Mouse (Mus musculus): ENCODE results near the gene Fkbpl. TPM values are rescaled to one million over a fixed set of nuclear protein-coding genes. Genes with fewer than 3 reads are reported as not detected.

Fkbpl gene
- polyA plus RNA-seq, 1 experiment from 2014 or later = 22.5 TPM

DNA sequence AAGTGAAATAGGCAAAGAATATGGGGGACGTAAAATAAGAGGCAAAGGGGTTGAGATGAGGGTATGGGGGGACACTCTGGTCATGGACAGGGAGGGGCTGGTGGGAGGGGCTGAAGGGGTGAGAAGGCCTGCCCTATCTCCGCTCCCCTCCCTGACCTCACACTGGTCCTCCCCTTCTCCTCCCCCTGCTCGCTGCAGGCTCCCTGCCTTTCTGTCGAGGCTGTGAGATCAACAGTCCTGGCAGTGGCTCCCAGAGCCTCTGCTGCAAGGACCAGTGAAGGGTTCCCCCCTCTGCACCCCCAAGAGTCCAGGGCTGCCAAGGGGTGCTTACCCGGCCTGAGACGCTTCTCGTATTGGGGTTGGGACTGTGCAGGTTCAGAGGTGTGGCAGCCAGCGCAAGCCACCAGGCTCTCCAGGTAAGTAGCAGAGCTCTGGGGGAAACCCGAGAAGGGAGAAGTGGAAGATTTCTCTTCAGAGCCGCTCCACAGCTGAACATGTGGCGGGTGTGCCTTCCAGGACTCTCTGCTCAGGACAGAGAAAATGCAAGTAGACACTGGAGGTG, 15.8 kb downstream of the Fkbpl start:
- in situ Hi-C loops (cut with MboI; ENCODE audit: low pct_unique_long_range_greater_than_20kb) = loop anchor here (5.0 kb wide), 1 partner anchor 37 kb away; no protein-coding TSS in a partner anchor
- ChIA-PET CTCF (no interaction called here), POLR2A (interaction anchor here (0.6 to 1.1 kb wide), 2 partner anchors 21 to 1611 kb away, joined by 3 to 4 read pairs; no protein-coding TSS in a partner anchor)
- no peak for TF ChIP-seq CTCF (IDR thresholded peaks at IDR 0.05)
- H3K27me3 ChIP-seq = peaks cover 4% of the 10 kb centered on the region
- ATAC-seq (no peak), DNase-seq (ENCODE audit: low read depth, low spot score) (no peak)

DNA sequence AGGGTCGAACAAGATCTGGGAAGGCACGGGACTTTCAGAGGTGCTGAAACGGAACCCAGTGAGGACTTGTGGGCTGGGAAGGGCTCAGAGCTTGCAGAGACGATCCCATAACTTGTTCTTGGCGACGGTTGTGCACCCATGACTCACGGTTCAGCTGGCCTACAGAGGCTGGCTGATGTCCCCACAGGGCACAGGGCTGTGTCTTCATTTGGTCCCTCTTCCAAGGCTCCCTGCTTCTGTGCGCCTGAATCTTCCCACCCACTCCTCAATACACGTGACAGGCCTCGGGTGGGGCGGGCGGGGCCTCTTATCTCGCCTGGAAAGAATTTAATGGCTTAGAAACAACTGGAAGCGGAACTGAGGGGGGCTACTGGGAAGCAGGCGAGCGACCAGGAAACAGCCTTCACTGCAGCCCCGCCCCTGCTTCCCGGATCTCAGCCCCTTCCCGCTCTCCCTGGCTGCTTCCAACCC, 16.6 kb downstream of the Fkbpl start:
- no peak for ATAC-seq
- no peak for DNase-seq (ENCODE audit: low read depth, low spot score)
- in situ Hi-C loops (cut with MboI; ENCODE audit: low pct_unique_long_range_greater_than_20kb) = loop anchor here (5.0 kb wide), 1 partner anchor 36 kb away; no protein-coding TSS in a partner anchor

DNA sequence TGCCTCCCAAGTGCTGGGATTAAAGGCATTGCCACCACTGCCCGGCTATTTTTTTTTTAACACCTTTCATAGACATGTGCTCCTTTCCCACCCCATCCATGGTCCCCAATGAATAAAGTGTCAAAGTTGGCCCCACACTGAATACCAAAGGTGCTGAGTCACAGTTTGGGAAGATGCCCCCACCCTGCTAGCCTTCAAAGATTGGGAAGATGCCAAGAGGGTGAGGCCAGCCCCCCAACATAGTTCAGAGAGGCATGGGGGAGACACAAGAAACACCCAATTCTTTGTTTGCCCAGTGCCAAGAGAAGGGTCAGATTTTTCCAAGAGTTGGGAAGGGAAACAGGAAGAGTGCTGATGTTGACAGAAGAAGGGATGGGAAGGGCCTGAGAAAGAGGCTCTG, 17.9 kb downstream of the Fkbpl start:
- CTCF ChIA-PET = no interaction called here
- no peak for ATAC-seq

More for the DNA sequence above, 16.6 kb downstream of the Fkbpl start:
- H3K27me3 ChIP-seq = peaks cover 5% of the 10 kb centered on the region
- ChIA-PET POLR2A (interaction anchor here (1.1 kb wide), 1 partner anchor 20 kb away, joined by 4 read pairs; no protein-coding TSS in a partner anchor), CTCF (no interaction called here)
- TF ChIP-seq CTCF (IDR thresholded peaks at IDR 0.05) = no peak

DNA sequence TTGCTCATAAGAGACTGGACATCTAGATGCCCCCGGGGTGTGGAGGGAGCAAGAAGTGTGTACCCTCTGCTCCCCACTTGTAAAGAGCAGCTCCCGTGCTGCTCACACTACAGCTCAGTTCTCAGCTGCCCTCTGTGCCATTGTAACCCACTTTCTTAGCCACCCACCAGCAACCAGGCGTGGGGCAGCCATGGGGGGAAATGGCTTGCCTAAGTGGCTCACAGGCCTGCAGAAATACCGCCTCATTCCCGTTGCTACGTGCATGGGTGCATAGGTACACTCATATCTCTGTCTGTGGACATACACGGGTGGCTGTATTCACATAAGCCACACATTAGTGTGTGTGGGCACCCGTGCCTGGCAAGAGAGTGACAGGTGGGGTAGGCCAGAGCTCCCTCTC, 18.4 kb downstream of the Fkbpl start:
- no peak for DNase-seq (ENCODE audit: low read depth, low spot score)
- peaks cover 5% of the 10 kb centered on the region for H3K27me3 ChIP-seq
- ChIA-PET POLR2A (no interaction called here), CTCF (no interaction called here)
- in situ Hi-C loops (cut with MboI; ENCODE audit: low pct_unique_long_range_greater_than_20kb) = loop anchor here (5.0 kb wide), 1 partner anchor 34 kb away; no protein-coding TSS in a partner anchor
- no peak for TF ChIP-seq CTCF (IDR thresholded peaks at IDR 0.05)
- no peak for ATAC-seq

More for the DNA sequence above, 17.9 kb downstream of the Fkbpl start:
- DNase-seq (ENCODE audit: low read depth, low spot score) = no peak
- H3K27me3 ChIP-seq = peaks cover 5% of the 10 kb centered on the region
- POLR2A ChIA-PET = no interaction called here
- in situ Hi-C loops (cut with MboI; ENCODE audit: low pct_unique_long_range_greater_than_20kb) = loop anchor here (5.0 kb wide), 1 partner anchor 35 kb away; no protein-coding TSS in a partner anchor
- TF ChIP-seq CTCF (IDR thresholded peaks at IDR 0.05) = no peak

DNA sequence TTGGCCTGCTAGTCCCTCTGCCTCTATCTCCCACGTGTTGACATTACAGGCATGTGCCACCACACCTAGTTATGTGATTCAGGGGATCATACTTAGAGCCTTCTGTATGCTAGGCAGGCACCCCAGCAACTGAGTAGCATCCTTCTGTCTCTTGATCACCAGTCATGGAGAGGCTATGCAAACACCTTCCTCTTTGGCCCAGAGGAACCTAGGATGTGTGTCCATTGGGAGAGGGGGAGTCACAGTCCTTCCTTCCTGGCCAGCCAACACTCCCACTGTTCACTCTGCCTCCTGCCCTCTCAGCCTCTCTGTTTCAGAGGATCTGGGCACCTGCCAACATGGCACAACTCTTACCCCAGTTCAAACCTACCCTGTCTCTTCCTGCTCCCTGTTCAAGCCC, 19.0 kb downstream of the Fkbpl start:
- in situ Hi-C loops (cut with MboI; ENCODE audit: low pct_unique_long_range_greater_than_20kb) = loop anchor here (5.0 kb wide), 1 partner anchor 34 kb away; no protein-coding TSS in a partner anchor

DNA sequence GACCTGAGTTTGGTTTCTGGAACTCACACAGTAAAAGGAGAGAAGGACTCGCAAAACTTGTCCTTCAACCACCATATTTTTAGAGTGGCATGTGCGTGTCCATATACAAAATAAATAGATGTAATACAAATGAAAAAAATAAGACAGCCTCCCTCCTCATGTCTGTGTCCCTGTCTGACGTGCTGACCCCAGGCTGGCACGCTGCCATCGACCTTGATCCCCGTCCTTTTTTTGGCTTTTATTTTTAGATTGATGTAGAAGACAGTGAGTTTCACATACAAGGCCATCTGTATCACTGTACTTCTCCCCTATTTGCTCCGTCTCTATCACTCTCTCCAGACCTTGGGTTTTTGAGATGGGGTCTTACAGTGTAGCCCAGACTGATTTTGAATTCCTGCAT, 19.9 kb downstream of the Fkbpl start:
- ChIA-PET POLR2A (interaction anchor here (0.6 kb wide), 1 partner anchor 9 kb away, joined by 3 read pairs; no protein-coding TSS in a partner anchor), CTCF (no interaction called here)
- DNase-seq (ENCODE audit: low read depth, low spot score) (no peak), ATAC-seq (no peak)
- TF ChIP-seq CTCF (IDR thresholded peaks at IDR 0.05) = no peak
- peaks cover 5% of the 10 kb centered on the region for H3K27me3 ChIP-seq
- in situ Hi-C loops (cut with MboI; ENCODE audit: low pct_unique_long_range_greater_than_20kb) = loop anchor here (5.0 kb wide), 1 partner anchor 33 kb away; no protein-coding TSS in a partner anchor

More for the DNA sequence above, 19.0 kb downstream of the Fkbpl start:
- ChIA-PET CTCF (no interaction called here), POLR2A (no interaction called here)
- DNase-seq (ENCODE audit: low read depth, low spot score) (no peak), ATAC-seq (no peak)
- no peak for TF ChIP-seq CTCF (IDR thresholded peaks at IDR 0.05)
- H3K27me3 ChIP-seq = peaks cover 5% of the 10 kb centered on the region

DNA sequence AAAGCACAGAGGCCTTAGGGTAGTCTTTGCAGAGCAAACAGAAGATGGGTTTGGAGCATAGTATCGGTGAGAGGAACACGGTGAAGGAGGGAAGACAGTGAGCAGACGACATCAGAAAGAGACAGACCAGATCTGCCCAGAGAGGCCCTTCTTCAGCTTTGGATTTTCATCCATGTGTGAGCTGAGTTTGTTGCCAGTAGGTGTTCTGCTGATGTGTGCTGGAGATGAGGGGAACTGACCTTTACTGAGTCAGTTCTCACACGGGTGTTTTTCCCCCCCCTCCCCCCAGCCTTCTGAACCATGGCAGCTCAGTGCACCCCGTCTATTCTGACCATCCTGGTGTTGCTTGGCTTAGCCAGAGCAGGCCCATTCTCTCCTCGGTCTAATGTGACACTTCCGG, 25.7 kb downstream of the Fkbpl start, which contains the start of gene Tnxb:
Gene Tnxb (plus strand): TSS at position 301 of the 400 bp plus-strand sequence.
- DNase-seq (ENCODE audit: low read depth, low spot score) (no peak), ATAC-seq (no peak)
- ChIA-PET CTCF (no interaction called here), POLR2A (no interaction called here)
- peaks cover 48% of the 10 kb centered on the region for H3K27me3 ChIP-seq
- no peak for TF ChIP-seq CTCF (IDR thresholded peaks at IDR 0.05)
- in situ Hi-C loops (cut with MboI; ENCODE audit: low pct_unique_long_range_greater_than_20kb) = no loop called here

DNA sequence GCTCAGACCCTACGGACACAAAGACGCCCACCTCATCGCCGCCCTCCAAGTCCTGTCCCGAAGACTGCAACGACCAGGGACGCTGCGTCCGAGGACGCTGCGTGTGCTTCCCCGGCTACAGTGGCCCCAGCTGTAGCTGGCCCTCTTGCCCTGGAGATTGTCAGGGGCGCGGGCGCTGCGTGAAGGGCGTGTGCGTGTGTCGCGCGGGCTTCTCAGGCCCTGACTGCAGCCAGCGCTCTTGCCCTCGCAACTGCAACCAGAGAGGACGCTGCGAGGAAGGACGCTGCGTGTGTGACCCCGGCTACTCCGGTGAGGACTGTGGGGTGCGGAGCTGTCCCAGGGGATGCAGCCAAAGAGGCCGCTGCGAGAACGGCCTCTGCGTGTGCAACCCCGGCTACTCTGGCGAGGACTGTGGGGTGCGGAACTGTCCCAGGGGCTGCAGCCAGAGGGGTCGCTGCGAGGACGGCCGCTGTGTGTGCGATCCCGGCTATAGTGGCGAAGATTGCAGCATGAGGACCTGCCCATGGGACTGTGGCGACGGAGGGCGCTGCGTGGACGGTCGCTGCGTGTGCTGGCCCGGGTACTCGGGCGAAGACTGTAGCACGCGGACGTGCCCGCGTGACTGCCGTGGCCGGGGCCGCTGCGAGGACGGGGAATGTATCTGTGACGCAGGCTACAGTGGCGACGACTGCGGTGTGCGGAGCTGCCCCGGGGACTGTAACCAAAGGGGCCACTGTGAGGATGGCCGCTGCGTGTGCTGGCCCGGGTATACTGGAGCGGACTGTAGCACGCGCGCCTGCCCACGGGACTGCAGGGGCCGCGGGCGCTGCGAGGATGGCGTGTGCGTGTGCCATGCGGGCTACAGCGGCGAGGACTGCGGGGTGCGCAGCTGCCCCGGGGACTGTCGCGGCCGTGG, 26.8 kb downstream of the Fkbpl start:
- no peak for TF ChIP-seq CTCF (IDR thresholded peaks at IDR 0.05)
- H3K27me3 ChIP-seq = peaks cover 46% of the 10 kb centered on the region
- in situ Hi-C loops (cut with MboI; ENCODE audit: low pct_unique_long_range_greater_than_20kb) = no loop called here
- ATAC-seq (no peak), DNase-seq (ENCODE audit: low read depth, low spot score) (no peak)
- CTCF ChIA-PET = no interaction called here
- POLR2A ChIA-PET = no interaction called here

DNA sequence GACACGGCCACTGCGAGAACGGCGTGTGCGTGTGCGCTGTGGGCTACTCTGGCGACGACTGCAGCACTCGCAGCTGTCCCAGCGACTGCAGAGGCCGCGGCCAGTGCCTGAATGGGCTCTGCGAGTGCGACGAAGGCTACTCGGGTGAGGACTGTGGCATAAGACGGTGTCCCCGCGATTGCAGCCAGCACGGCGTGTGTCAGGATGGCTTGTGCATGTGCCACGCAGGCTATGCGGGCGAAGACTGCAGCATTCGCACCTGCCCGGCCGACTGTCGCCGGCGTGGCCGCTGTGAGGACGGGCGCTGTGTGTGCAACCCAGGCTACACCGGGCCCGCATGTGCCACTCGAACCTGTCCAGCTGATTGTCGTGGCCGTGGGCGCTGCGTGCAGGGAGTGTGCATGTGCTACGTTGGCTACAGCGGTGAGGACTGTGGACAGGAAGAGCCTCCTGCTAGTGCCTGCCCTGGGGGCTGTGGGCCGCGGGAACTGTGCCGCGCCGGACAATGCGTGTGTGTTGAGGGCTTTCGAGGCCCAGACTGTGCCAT, 27.8 kb downstream of the Fkbpl start:
- ChIA-PET CTCF (no interaction called here), POLR2A (no interaction called here)
- H3K27me3 ChIP-seq = peaks cover 46% of the 10 kb centered on the region
- TF ChIP-seq CTCF (IDR thresholded peaks at IDR 0.05) = no peak
- ATAC-seq (no peak), DNase-seq (ENCODE audit: low read depth, low spot score) (no peak)
- in situ Hi-C loops (cut with MboI; ENCODE audit: low pct_unique_long_range_greater_than_20kb) = no loop called here

DNA sequence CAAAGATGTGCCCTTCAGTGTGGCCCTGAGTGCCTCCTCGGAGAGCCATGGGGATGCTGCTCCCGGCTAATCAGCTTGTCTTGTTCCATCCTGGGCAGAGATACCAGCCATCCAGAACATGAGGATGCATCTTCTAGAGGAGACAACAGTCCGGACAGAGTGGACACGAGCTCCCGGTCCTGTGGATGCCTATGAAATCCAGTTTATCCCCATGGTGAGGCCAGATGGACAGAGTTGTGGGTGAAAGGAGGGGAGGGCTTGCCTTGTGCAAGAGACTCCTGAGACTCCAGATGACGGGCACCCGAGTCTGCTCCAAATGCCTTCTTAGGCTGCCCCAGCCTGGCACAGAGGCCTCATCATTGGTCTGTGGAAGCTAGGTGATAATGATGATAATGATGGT, 28.6 kb downstream of the Fkbpl start:
- ATAC-seq = no peak
- ChIA-PET POLR2A (no interaction called here), CTCF (no interaction called here)
- peaks cover 46% of the 10 kb centered on the region for H3K27me3 ChIP-seq
- in situ Hi-C loops (cut with MboI; ENCODE audit: low pct_unique_long_range_greater_than_20kb) = no loop called here
- no peak for DNase-seq (ENCODE audit: low read depth, low spot score)
- no peak for TF ChIP-seq CTCF (IDR thresholded peaks at IDR 0.05)
